Mouse (Mus musculus): ENCODE measurements around the gene Nlrp10.

GRCm38 (mm10) chr7:108972273-108972672 is 42.3 kb upstream of the Nlrp10 start:
- TF ChIP-seq CTCF (IDR thresholded peaks at IDR 0.05) (no peak), EP300 (IDR thresholded peaks at IDR 0.05) (no peak)
